Mouse (Mus musculus): ENCODE results near the gene Ung.

GRCm38 (mm10) chr5:114099709-114100389 is 30.3 kb upstream of the Ung start:
- TF ChIP-seq CTCF (IDR thresholded peaks at IDR 0.05; ENCODE audit: control insufficient read depth, insufficient read depth, low read length) (no peak), POLR2A (IDR thresholded peaks at IDR 0.05; ENCODE audit: borderline replicate concordance, control insufficient read depth, low read depth, low read length) (no peak)

Data from bone marrow, adult 2 months (tissue).